Mouse (Mus musculus): ENCODE data around the gene Gm9844.

DNA sequence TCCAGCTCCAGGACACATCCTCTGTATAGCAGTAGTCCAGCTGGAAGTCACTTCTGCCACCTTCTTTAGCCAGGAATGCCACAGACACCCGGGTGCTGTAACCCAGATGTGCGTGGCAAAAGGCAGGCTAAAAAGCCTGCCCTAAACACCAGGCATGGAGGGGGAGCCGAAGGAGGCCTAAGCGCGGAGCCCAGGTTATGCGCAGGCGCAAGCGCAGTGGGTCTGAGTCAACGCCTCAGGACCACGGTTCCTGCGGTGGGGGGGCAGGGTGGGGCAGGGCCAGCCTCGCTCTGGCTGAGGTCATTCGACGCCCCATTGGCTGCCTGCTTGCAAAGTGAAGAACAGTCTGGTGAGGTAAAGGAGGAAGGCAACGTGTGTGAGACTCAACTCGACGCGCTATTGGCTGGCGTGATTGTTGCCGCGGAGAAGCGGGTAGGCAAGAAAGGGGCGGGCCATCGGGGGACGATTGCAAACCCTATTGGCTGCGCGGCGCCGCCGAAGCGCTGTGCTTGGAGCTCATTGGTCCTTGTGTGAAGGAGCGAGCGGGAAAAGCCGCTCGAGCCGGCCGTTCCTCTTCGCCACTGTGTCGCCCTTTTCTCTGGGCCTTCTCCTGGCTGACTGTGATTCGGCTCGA, 7.6 kb downstream of the Gm9844 start, which contains the start of the genes Lypd4 and Dmrtc2:
- TF ChIP-seq E2F4 (IDR thresholded peaks at IDR 0.05; ENCODE audit: insufficient read depth) (no peak), MAX (IDR thresholded peaks at IDR 0.05; ENCODE audit: low read depth) (no peak), MYOD1 (IDR thresholded peaks at IDR 0.05; ENCODE audit: control insufficient read depth in 1 of 3, insufficient read length in 2 of 3, low read depth in 2 of 3) (no peak)
